Mouse (Mus musculus) kidney, postnatal 10 days (tissue): ENCODE data around the gene Nup62.
"Not testable (repeated sequence)": the region's sequence is repeated elsewhere in the genome, so short reads cannot be mapped to it uniquely, and the experiment has no call there.

ENCODE experiments used
- DNase-seq: peaks from one replicate; pipeline ENCODE4 v3.0.0; 2021; ENCODE audit warnings: mixed read lengths

The Nup62 gene

DNA sequence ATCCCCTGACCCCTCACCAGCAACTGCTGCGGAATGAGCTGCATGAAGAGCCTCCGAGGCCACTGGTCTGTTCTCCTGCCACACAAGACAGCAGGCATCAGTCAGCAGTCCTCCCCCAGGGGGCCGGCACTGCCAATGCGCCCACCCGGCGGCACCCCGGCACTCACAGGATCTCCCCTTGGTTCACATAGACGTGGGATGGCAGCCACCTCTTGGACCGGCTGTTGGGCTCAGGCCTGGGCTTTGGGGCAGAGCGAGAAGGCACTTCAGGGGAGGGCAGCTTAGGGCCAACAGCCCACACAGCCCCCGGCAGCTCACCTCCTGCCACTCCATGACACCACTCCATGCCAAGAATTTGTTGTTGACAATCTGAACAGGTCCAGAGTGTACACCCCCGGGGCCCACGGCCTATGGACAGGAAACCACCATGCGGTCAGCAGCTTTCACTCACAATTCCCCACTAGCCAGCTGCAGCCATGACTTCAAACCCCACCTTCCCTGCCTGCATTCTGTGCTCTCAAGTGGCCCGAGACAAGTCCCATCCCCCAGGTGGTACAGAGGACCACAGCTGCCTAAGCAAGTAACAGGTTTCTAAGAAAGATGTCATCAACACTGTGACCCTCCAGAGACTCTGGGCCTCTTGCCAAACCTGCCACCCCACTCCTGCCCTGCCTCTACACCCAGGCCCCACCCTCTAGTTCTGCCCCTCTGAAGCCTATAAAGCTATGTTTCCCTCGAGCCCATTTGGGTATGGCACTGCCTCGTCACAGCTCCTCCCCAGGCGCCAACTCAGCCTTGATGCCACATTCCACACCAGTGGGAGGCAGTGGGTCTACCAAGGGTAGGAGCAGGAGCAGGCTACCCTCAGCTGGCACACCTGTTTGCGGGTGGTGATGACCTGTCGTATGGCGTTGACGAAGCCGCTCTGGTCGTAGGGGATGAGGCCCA, 49.0 kb downstream of the Nup62 start:
- peak; percentile 52 for DNase-seq

DNA sequence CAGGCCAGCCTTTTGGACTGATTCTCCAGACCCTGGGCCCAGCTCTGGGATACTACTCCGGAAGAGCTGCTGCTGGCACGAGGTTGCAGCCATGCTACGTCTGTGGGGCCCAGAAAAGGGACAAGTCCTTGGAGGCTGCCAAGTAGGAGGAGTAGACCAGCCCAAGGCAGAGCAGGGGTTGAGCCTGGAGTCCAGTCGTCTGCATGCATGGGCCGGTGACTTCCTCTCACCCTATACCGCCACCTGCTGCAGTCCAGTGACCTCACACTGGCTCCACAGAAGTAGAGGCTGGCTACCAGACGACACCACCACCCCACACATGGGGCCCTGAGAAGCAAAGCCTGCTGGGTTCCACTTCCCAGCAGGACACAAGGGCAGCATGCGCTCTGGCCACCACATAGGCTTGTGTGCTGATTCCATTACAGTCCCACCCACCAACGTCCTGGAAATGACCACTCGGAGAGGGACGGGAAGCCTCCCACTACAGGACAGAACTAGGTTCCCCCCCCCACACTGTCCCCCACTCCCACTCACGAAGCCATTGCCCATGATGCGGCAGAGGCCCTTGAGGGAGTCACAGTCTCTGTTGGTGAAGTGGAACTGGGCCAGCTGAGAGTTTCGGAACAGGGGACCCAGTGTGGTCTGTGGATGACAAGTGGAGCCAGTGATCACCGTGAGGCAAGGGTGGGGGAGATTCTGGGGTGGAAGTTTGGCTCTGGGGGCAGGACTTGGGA, 50.6 kb downstream of the Nup62 start:
- DNase-seq = peak; percentile 81

DNA sequence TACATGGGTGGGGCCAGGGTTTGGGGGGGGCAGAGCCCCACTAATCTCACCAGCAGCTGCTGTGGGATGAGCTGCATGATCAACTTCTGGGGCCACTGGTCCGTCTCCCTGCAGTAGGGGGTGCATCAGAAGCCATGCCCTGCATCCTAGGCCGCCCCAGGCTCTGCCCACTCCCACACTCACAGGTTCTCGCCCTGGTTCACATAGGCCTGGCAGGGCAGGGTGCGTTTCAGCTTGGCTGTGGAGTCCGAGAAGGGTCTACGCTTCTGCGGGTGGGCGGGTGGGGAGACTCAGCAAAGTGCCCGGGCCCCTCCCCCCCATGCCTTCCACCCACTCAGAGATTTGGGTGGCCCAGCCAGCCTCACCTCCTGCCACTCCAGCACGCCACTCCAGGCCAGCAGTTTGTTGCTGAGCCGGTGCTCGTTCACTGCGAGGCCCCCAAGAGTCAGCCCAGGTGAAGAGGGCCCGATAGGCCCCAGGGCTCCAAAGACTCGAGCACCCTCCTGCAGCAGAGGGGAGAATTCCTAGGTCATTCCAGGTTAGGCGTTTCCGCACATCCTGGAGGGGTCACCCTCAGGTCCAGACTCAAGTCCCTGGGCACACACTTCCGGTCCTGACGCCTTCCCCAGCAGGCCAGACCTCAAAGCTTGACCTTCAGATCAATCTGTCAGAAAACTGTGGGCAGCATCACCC, 51.3 kb downstream of the Nup62 start:
- no peak for DNase-seq

DNA sequence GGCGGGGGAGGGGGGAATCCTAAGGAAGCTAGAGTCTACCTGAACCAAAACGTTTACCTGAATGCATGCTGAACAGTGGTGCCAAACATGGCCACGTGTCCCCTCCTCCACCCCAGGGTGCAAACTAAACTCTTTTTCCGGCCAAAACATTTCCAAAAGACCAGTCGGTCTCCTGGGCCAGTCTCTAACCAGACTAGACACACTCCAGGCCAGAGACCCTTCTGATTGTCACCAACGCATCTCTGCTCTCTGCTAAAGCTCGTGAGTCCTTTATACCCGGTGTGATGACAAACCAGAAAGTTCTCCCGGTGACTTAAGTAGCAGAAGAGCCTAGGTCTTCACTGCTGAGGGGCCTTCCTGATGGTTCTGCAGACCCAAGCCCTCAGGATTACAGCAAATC, 51.9 kb downstream of the Nup62 start:
- no peak for DNase-seq

- peak; percentile 55 for DNase-seq
Measured at GRCm38 (mm10) chr7:44868465-44868864, 52.6 kb downstream of the Nup62 start.

DNA sequence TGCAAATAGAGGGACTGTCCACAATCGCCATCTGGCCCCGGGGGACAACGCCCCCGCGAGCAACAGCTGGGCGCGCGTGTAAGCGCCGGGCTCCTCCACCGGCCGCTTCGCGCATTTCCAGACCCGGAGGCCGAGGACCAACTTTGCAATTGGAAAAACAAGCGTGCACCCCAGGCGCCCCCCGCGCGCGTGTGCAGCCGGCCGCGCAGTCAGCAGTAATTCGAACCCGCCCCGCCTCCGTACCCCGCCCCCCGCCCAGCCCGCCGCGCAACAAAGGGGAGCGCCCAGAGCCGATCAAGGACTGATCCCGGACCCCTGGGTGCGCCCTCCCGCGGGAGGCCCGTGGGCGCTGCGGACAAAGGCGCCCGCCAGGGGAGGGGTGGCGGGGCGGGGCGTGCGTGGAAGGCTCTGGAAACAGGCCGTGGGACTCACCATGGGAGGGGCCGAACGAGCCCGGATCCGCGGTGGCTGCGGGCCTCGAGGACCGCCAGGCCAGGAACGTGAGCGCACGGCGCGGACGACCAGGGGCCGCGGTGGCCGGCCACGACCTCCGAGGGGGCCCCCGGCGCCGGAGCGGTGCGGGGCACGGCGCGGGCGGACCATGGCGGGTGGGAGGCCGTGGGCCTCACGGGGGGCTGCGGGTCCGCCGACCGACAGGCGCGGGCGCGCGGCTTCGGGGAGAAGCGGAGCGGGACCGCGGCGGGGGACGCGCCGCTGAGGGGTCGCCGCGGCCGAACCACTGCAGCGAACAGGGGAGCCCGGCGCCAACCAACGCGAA, 53.2 kb downstream of the Nup62 start:
- DNase-seq = peak; percentile 88

GRCm38 (mm10) chr7:44869697-44870528, 54.0 kb downstream of the Nup62 start, which contains the start of gene Ptov1:
Ptov1 (minus strand) TSS chr7:44869788.
- peak; percentile 95 for DNase-seq

- no peak for DNase-seq
Measured at GRCm38 (mm10) chr7:44870614-44871013, 54.7 kb downstream of the Nup62 start.

- DNase-seq = no peak
Measured at GRCm38 (mm10) chr7:44871181-44871580, 55.3 kb downstream of the Nup62 start.

DNA sequence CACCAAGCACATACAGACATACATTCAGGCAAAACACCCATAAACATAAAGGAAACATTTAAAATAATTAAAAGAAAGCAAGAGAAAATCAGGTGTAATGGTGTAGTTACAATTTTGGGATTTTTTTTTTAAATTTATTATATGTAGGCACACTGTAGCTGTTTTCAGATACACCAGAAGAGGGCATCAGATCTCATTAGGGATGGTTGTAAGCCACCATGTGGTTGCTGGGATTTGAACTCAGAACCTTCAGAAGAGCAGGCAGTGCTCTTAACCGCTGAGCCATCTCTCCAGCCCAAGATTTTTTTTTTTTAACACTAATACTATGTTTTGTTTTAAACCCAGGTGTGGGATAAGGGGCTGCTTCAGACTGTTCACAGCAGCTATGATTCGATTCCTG, 55.9 kb downstream of the Nup62 start:
- not testable (repeated sequence) for DNase-seq

GRCm38 (mm10) chr7:44877833-44878232, 61.9 kb downstream of the Nup62 start:
- DNase-seq = no peak
